Mouse (Mus musculus) liver, embryonic 14.5 days (tissue): ENCODE data around the gene Mcts1.

Source experiments
- CTCF ChIP-seq: IDR thresholded peaks from 2 replicates; pipeline ENCODE4 v1.5.1; 2016; ENCODE audit warnings: antibody characterized with exemption, low read depth, control low read depth
- EP300 ChIP-seq: IDR thresholded peaks from 2 replicates; pipeline ENCODE4 v1.6.1; 2016; ENCODE audit warnings: antibody characterized with exemption, low read depth

- TF ChIP-seq CTCF (no peak), EP300 (peak; percentile 63; the same call in 1 of the 2 replicates)
Observed at GRCm38 (mm10) chrX:38593180-38593889, 7.0 kb upstream of the Mcts1 start.
